Mouse (Mus musculus) layer of hippocampus, postnatal 36 days (tissue): ENCODE measurements around the gene Cd300ld2. TPM values are rescaled to one million over a fixed set of nuclear protein-coding genes. Genes with fewer than 3 reads are reported as not detected.

ENCODE experiments used
- total RNA-seq, 2 experiments: library from RNA; stranded (reverse); gene quantifications; 2 replicates each; pipeline ENCODE4 v1.2.3; 2021

Gene Cd300ld2
- total RNA-seq, 2 experiments from 2014 or later, result not detected

Other genes starting within 250 kb of the Cd300ld2 start
- gene Btbd17, start 220.2 kb downstream of the Cd300ld2 start, total RNA-seq, result 10 to 100 TPM; 24.1 to 24.6 TPM
- not detected for gene Gpr142, start 217.3 kb downstream of the Cd300ld2 start, total RNA-seq
- 1 to 10 TPM; 3.6 to 5.1 TPM for gene Gprc5c, start 165.0 kb downstream of the Cd300ld2 start, total RNA-seq
- under 1 TPM; 0.40 to 0.56 TPM for gene Cd300a, start 126.2 kb downstream of the Cd300ld2 start, total RNA-seq
- not detected for gene Cd300lb, start 81.8 kb downstream of the Cd300ld2 start, total RNA-seq
- not detected for gene Cd300c, start 47.0 kb downstream of the Cd300ld2 start, total RNA-seq
- gene Cd300ld, start 26.3 kb downstream of the Cd300ld2 start, total RNA-seq, result under 1 TPM in 1 of 2 experiments, not detected in 1; 0.20 TPM
- gene Cd300c2, start 14.3 kb downstream of the Cd300ld2 start, total RNA-seq, result 1 to 10 TPM; 3.3 to 3.7 TPM
- gene Cd300ld4, start 10.8 kb upstream of the Cd300ld2 start, total RNA-seq, result 1 to 10 TPM in 1 of 2 experiments, under 1 TPM in 1; 0.60 to 2.3 TPM
- 1 to 10 TPM in 1 of 2 experiments, not detected in 1; 1.8 TPM for gene Cd300ld5, start 21.6 kb upstream of the Cd300ld2 start, total RNA-seq
- not detected for gene Cd300ld3, start 32.2 kb upstream of the Cd300ld2 start, total RNA-seq
- gene Cd300e, start 46.0 kb upstream of the Cd300ld2 start, total RNA-seq, result not detected
- gene Rab37, start 75.2 kb upstream of the Cd300ld2 start, total RNA-seq, result 1 to 10 TPM; 2.3 to 2.7 TPM
- under 1 TPM; 0.22 to 0.58 TPM for gene Cd300lf, start 117.8 kb upstream of the Cd300ld2 start, total RNA-seq
- 10 to 100 TPM; 72.1 to 73.7 TPM for gene Slc9a3r1, start 147.1 kb upstream of the Cd300ld2 start, total RNA-seq
- gene Tmem104, start 171.3 kb upstream of the Cd300ld2 start, total RNA-seq, result 10 to 100 TPM; 16.7 to 19.1 TPM
- gene Nat9, start 171.7 kb upstream of the Cd300ld2 start, total RNA-seq, result 10 to 100 TPM; 21.7 to 24.1 TPM